Mouse (Mus musculus): ENCODE results near the gene Pgm5. TPM values are rescaled to one million over a fixed set of nuclear protein-coding genes. Genes with fewer than 3 reads are reported as not detected.

Gene Pgm5
- polyA plus RNA-seq, 1 experiment, result 0.18 TPM

- no peak overlapping the region for H3K27ac ChIP-seq (ENCODE audit: insufficient read depth, low read length)
- TF ChIP-seq EP300 (IDR thresholded peaks at IDR 0.05; ENCODE audit: insufficient read depth, low read depth, low read length) (no peak), CTCF (IDR thresholded peaks at IDR 0.05; ENCODE audit: low read depth, low read length) (no peak), POLR2A (IDR thresholded peaks at IDR 0.05; ENCODE audit: insufficient read depth, low read length) (no peak)
- no peaks in the 10 kb centered on the region for H3K9me3 ChIP-seq (replicated peaks; ENCODE audit: control insufficient read depth, insufficient read depth, low read length, poor library complexity, severe bottlenecking)
- no peaks in the 10 kb centered on the region for H3K36me3 ChIP-seq (ENCODE audit: control insufficient read depth, insufficient read depth, low read length, poor library complexity, severe bottlenecking)
- H3K9ac ChIP-seq (ENCODE audit: low read depth, poor library complexity, severe bottlenecking), result no peak overlapping the region
- no peaks in the 10 kb centered on the region for H3K4me1 ChIP-seq (ENCODE audit: control insufficient read depth, insufficient read depth, low read length)
- no peak overlapping the region for H3K4me3 ChIP-seq (ENCODE audit: low read depth, low read length)
- no peaks in the 10 kb centered on the region for H3K27me3 ChIP-seq (ENCODE audit: control insufficient read depth, insufficient read depth, low read length, poor library complexity, severe bottlenecking)
Measured at GRCm38 (mm10) chr19:24792876-24793275, 68.8 kb downstream of the Pgm5 start.

GRCm38 (mm10) chr19:24785898-24786297 lies 75.8 kb downstream of the Pgm5 start:
- Histone ChIP-seq H3K36me3 (ENCODE audit: control insufficient read depth, insufficient read depth, low read length, poor library complexity, severe bottlenecking) (no peaks in the 10 kb centered on the region), H3K4me1 (ENCODE audit: control insufficient read depth, insufficient read depth, low read length) (no peaks in the 10 kb centered on the region), H3K9ac (ENCODE audit: low read depth, poor library complexity, severe bottlenecking) (no peak overlapping the region), H3K9me3 (replicated peaks; ENCODE audit: control insufficient read depth, insufficient read depth, low read length, poor library complexity, severe bottlenecking) (no peaks in the 10 kb centered on the region), H3K27me3 (ENCODE audit: control insufficient read depth, insufficient read depth, low read length, poor library complexity, severe bottlenecking) (no peaks in the 10 kb centered on the region), H3K27ac (ENCODE audit: insufficient read depth, low read length) (no peak overlapping the region), H3K4me3 (ENCODE audit: low read depth, low read length) (no peak overlapping the region)
- TF ChIP-seq EP300 (IDR thresholded peaks at IDR 0.05; ENCODE audit: insufficient read depth, low read depth, low read length), result no peak
- TF ChIP-seq POLR2A (IDR thresholded peaks at IDR 0.05; ENCODE audit: insufficient read depth, low read length), result no peak
- TF ChIP-seq CTCF (IDR thresholded peaks at IDR 0.05; ENCODE audit: low read depth, low read length), result no peak

GRCm38 (mm10) chr19:24785056-24785675 lies 76.5 kb downstream of the Pgm5 start:
- Histone ChIP-seq H3K27ac (ENCODE audit: insufficient read depth, low read length) (no peak overlapping the region), H3K9ac (ENCODE audit: low read depth, poor library complexity, severe bottlenecking) (no peak overlapping the region), H3K4me1 (ENCODE audit: control insufficient read depth, insufficient read depth, low read length) (no peaks in the 10 kb centered on the region), H3K9me3 (replicated peaks; ENCODE audit: control insufficient read depth, insufficient read depth, low read length, poor library complexity, severe bottlenecking) (no peaks in the 10 kb centered on the region), H3K36me3 (ENCODE audit: control insufficient read depth, insufficient read depth, low read length, poor library complexity, severe bottlenecking) (no peaks in the 10 kb centered on the region), H3K27me3 (ENCODE audit: control insufficient read depth, insufficient read depth, low read length, poor library complexity, severe bottlenecking) (no peaks in the 10 kb centered on the region), H3K4me3 (ENCODE audit: low read depth, low read length) (no peak overlapping the region)
- no peak for TF ChIP-seq CTCF (IDR thresholded peaks at IDR 0.05; ENCODE audit: low read depth, low read length)
- no peak for TF ChIP-seq POLR2A (IDR thresholded peaks at IDR 0.05; ENCODE audit: insufficient read depth, low read length)
- TF ChIP-seq EP300 (IDR thresholded peaks at IDR 0.05; ENCODE audit: insufficient read depth, low read depth, low read length), result no peak

- Histone ChIP-seq H3K27ac (ENCODE audit: insufficient read depth, low read length) (no peak overlapping the region), H3K4me3 (ENCODE audit: low read depth, low read length) (no peak overlapping the region), H3K9me3 (replicated peaks; ENCODE audit: control insufficient read depth, insufficient read depth, low read length, poor library complexity, severe bottlenecking) (no peaks in the 10 kb centered on the region), H3K36me3 (ENCODE audit: control insufficient read depth, insufficient read depth, low read length, poor library complexity, severe bottlenecking) (no peaks in the 10 kb centered on the region), H3K9ac (ENCODE audit: low read depth, poor library complexity, severe bottlenecking) (no peak overlapping the region), H3K4me1 (ENCODE audit: control insufficient read depth, insufficient read depth, low read length) (no peaks in the 10 kb centered on the region), H3K27me3 (ENCODE audit: control insufficient read depth, insufficient read depth, low read length, poor library complexity, severe bottlenecking) (no peaks in the 10 kb centered on the region)
- TF ChIP-seq CTCF (IDR thresholded peaks at IDR 0.05; ENCODE audit: low read depth, low read length) (no peak), POLR2A (IDR thresholded peaks at IDR 0.05; ENCODE audit: insufficient read depth, low read length) (no peak), EP300 (IDR thresholded peaks at IDR 0.05; ENCODE audit: insufficient read depth, low read depth, low read length) (no peak)
Measured at GRCm38 (mm10) chr19:24783736-24784135, 77.9 kb downstream of the Pgm5 start.

- H3K27ac ChIP-seq (ENCODE audit: insufficient read depth, low read length), result no peak overlapping the region
- H3K27me3 ChIP-seq (ENCODE audit: control insufficient read depth, insufficient read depth, low read length, poor library complexity, severe bottlenecking), result no peaks in the 10 kb centered on the region
- no peak overlapping the region for H3K4me3 ChIP-seq (ENCODE audit: low read depth, low read length)
- no peak for TF ChIP-seq POLR2A (IDR thresholded peaks at IDR 0.05; ENCODE audit: insufficient read depth, low read length)
- TF ChIP-seq CTCF (IDR thresholded peaks at IDR 0.05; ENCODE audit: low read depth, low read length), result no peak
- no peak for TF ChIP-seq EP300 (IDR thresholded peaks at IDR 0.05; ENCODE audit: insufficient read depth, low read depth, low read length)
- no peaks in the 10 kb centered on the region for H3K36me3 ChIP-seq (ENCODE audit: control insufficient read depth, insufficient read depth, low read length, poor library complexity, severe bottlenecking)
- H3K4me1 ChIP-seq (ENCODE audit: control insufficient read depth, insufficient read depth, low read length), result no peaks in the 10 kb centered on the region
- H3K9ac ChIP-seq (ENCODE audit: low read depth, poor library complexity, severe bottlenecking), result no peak overlapping the region
- no peaks in the 10 kb centered on the region for H3K9me3 ChIP-seq (replicated peaks; ENCODE audit: control insufficient read depth, insufficient read depth, low read length, poor library complexity, severe bottlenecking)
Measured at GRCm38 (mm10) chr19:24779996-24780395, 81.7 kb downstream of the Pgm5 start.

GRCm38 (mm10) chr19:24770345-24770744 lies 91.3 kb downstream of the Pgm5 start:
- no peaks in the 10 kb centered on the region for H3K27me3 ChIP-seq (ENCODE audit: control insufficient read depth, insufficient read depth, low read length, poor library complexity, severe bottlenecking)
- H3K9ac ChIP-seq (ENCODE audit: low read depth, poor library complexity, severe bottlenecking), result no peak overlapping the region
- H3K4me3 ChIP-seq (ENCODE audit: low read depth, low read length), result no peak overlapping the region
- no peak for TF ChIP-seq CTCF (IDR thresholded peaks at IDR 0.05; ENCODE audit: low read depth, low read length)
- no peak for TF ChIP-seq POLR2A (IDR thresholded peaks at IDR 0.05; ENCODE audit: insufficient read depth, low read length)
- no peak for TF ChIP-seq EP300 (IDR thresholded peaks at IDR 0.05; ENCODE audit: insufficient read depth, low read depth, low read length)
- H3K9me3 ChIP-seq (replicated peaks; ENCODE audit: control insufficient read depth, insufficient read depth, low read length, poor library complexity, severe bottlenecking), result no peaks in the 10 kb centered on the region
- no peak overlapping the region for H3K27ac ChIP-seq (ENCODE audit: insufficient read depth, low read length)
- H3K4me1 ChIP-seq (ENCODE audit: control insufficient read depth, insufficient read depth, low read length), result no peaks in the 10 kb centered on the region
- no peaks in the 10 kb centered on the region for H3K36me3 ChIP-seq (ENCODE audit: control insufficient read depth, insufficient read depth, low read length, poor library complexity, severe bottlenecking)

All from ES-Bruce4 (cell line).